Mouse (Mus musculus) G1E (cell line): ENCODE data around the gene Shbg.

ENCODE experiments used
- CTCF ChIP-seq: IDR thresholded peaks from 2 replicates; pipeline ENCODE4 v1.5.1; 2012; ENCODE audit warnings: low read depth, low read length, inconsistent platforms, mixed read lengths
- GATA1 ChIP-seq: IDR thresholded peaks from 2 replicates; pipeline ENCODE4 v1.6.1; 2012; ENCODE audit warnings: borderline replicate concordance, low read length, inconsistent platforms, mixed read lengths
- GATA2 ChIP-seq: IDR thresholded peaks from 2 replicates; pipeline ENCODE4 v1.6.1; 2012; ENCODE audit warnings: low read depth, low read length, inconsistent platforms, borderline replicate concordance
- POLR2AphosphoS5 ChIP-seq: IDR thresholded peaks from 2 replicates; pipeline ENCODE4 v1.6.1; 2012; ENCODE audit warnings: low read depth, low read length, inconsistent platforms; ENCODE audit not compliant: insufficient replicate concordance
- TAL1 ChIP-seq: conservative IDR thresholded peaks from 2 replicates; pipeline ENCODE4 v1.6.1; 2012; ENCODE audit warnings: low read depth, low read length, inconsistent platforms, mixed read lengths

- TF ChIP-seq CTCF (peak; percentile 42; the same call in 1 of the 2 replicates), GATA1 (no peak), TAL1 (no peak), POLR2AphosphoS5 (no peak), GATA2 (no peak)
Measured at GRCm38 (mm10) chr11:69613553-69614256, 4.0 kb downstream of the Shbg start.
